Mouse (Mus musculus) ES-Bruce4 (cell line): ENCODE data around the gene Ftsj3. TPM values are rescaled to one million over a fixed set of nuclear protein-coding genes. Genes with fewer than 3 reads are reported as not detected.

Experiments used
- H3K27ac ChIP-seq: 2 replicates; pipeline ENCODE4 v1.5.1; 2012; ENCODE audit warnings: low read length, inconsistent platforms; ENCODE audit not compliant: insufficient read depth
- H3K27me3 ChIP-seq: 2 replicates; pipeline ENCODE4 v1.6.1; 2012; ENCODE audit warnings: mild to moderate bottlenecking, low read length, inconsistent platforms; ENCODE audit not compliant: control insufficient read depth, poor library complexity, insufficient read depth, severe bottlenecking
- H3K36me3 ChIP-seq: 2 replicates; pipeline ENCODE4 v1.6.1; 2012; ENCODE audit warnings: inconsistent platforms, mild to moderate bottlenecking, low read length, moderate library complexity; ENCODE audit not compliant: control insufficient read depth, poor library complexity, insufficient read depth, severe bottlenecking
- H3K4me1 ChIP-seq: one replicate; pipeline ENCODE4 v1.8.1; 2011; ENCODE audit warnings: low read length; ENCODE audit not compliant: control insufficient read depth, insufficient read depth
- H3K4me3 ChIP-seq: 2 replicates; pipeline ENCODE4 v1.5.1; 2011; ENCODE audit warnings: low read depth, mild to moderate bottlenecking, low read length
- H3K9ac ChIP-seq: 2 replicates; pipeline ENCODE4 v1.6.1; 2012; ENCODE audit warnings: low read depth, mild to moderate bottlenecking, inconsistent platforms; ENCODE audit not compliant: poor library complexity, severe bottlenecking
- H3K9me3 ChIP-seq: replicated peaks from 2 replicates; pipeline ENCODE4 v1.6.1; 2012; ENCODE audit warnings: mild to moderate bottlenecking, low read length, inconsistent platforms; ENCODE audit not compliant: control insufficient read depth, poor library complexity, insufficient read depth, severe bottlenecking
- CTCF ChIP-seq: IDR thresholded peaks from one replicate; pipeline ENCODE4 v1.8.1; 2011; ENCODE audit warnings: low read depth, low read length
- EP300 ChIP-seq: IDR thresholded peaks from 2 replicates; pipeline ENCODE4 v1.6.1; 2011; ENCODE audit warnings: low read depth, low read length; ENCODE audit not compliant: insufficient read depth
- POLR2A ChIP-seq: IDR thresholded peaks from one replicate; pipeline ENCODE4 v1.8.1; 2011; ENCODE audit warnings: low read length; ENCODE audit not compliant: insufficient read depth
- polyA plus RNA-seq: library from polyadenylated mRNA; stranded (reverse); fragments of >200 nt; gene quantifications from 2 replicates; pipeline ENCODE4 v1.2.4, GENCODE M21; 2011; ENCODE audit warnings: low read depth; ENCODE audit not compliant: missing spikeins, insufficient read depth, insufficient read length

Gene Ftsj3
- polyA plus RNA-seq, 1 experiment = 156 TPM

DNA sequence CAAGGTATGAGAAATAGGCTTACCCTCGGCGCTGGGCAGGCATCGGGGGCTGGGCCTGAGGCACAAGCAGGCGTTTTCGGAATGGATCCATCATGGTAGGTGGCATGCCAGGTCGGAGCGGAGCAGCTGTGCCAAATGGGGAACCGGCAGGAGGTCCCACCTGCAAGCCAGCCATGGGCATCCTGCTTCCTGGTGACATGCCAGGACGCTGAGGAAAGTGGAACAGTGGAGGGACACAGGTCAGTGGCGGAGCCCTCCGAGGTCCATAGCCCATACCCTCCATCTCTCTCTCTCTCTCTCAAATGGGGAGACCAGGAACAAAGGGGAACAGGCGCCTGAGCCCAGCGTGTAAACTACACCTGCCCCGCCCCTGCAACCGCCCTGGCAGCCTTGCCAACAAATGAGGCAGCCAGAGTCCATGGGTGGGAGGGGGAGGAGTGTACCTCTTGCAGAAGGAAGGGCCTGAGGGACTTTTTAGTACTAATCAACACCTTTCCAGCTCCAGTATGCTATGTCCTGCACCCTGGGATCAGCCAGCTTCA is 11.5 kb upstream of the Ftsj3 start:
- H3K27me3 ChIP-seq = no peaks in the 10 kb centered on the region
- peaks cover 38% of the 10 kb centered on the region for H3K36me3 ChIP-seq
- no peak overlapping the region for H3K4me3 ChIP-seq
- no peak overlapping the region for H3K27ac ChIP-seq
- H3K9ac ChIP-seq = no peak overlapping the region
- no peak for TF ChIP-seq CTCF
- no peak for TF ChIP-seq EP300
- no peak for TF ChIP-seq POLR2A
- H3K9me3 ChIP-seq = no peaks in the 10 kb centered on the region
- H3K4me1 ChIP-seq = no peaks in the 10 kb centered on the region

DNA sequence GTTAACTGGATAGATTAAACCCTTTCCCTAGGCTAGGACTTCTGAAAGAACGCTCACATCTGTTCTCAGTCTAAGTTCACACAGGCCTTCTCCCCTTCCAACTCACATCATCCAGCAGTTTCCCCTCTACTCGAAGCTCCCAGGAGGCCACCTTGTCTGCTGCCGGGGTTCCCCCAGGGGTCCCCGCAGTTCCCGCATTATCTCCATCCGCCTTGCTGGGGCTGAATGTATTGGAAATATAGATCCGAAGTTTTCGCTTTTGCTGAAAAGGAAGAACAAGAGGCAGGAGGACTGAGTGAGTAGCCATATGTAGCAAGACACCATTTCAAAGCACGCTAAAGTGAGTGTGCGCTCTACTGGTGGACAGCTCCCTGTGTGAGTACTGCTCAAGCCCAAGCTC is 10.6 kb upstream of the Ftsj3 start:
- H3K27ac ChIP-seq = no peak overlapping the region
- H3K4me3 ChIP-seq = no peak overlapping the region
- H3K9ac ChIP-seq = no peak overlapping the region
- no peaks in the 10 kb centered on the region for H3K27me3 ChIP-seq
- TF ChIP-seq EP300 (no peak), POLR2A (no peak), CTCF (no peak)
- H3K9me3 ChIP-seq = no peaks in the 10 kb centered on the region
- no peaks in the 10 kb centered on the region for H3K4me1 ChIP-seq
- H3K36me3 ChIP-seq = peaks cover 48% of the 10 kb centered on the region

DNA sequence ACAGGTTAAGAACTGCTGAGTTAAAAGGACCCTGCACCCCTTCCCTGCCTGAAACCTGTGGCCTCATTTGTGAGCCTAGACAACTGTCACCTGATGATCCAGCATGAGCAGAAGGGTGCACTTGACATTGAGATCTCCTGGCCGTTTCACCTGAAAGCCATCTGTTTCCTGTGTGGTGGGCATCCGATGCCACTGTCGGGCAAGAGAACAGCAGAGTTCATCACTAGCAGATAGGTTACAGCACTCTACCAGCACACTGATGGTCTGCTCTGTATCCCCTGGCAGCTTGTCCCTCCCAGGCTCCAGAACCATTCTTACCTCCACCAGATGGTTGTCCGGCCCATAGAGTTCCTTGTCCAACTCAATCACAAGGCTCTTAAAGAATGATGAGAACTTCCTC is 9.7 kb upstream of the Ftsj3 start:
- Histone ChIP-seq H3K27me3 (no peaks in the 10 kb centered on the region), H3K36me3 (peaks cover 56% of the 10 kb centered on the region)

DNA sequence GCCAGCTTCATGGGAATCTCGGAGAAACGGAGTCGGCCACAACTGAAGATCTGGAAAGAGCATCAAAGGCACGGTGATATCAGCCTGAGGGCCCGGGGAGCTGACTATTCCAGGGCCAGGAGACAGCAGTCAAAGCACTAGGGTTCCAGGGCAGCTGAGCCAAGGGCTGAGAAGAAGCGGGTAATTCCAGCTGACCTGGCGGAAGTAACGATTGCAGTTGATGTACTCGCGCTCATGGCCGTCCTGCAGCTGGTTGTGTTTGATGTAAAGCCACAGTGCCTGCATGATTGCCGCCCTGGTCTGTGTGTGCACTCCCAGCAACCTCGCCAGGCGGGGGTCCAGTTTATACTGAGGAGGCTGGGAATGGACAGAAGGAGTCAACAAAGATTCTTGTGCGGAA is 9.1 kb upstream of the Ftsj3 start:
- Histone ChIP-seq H3K9ac (no peak overlapping the region), H3K27ac (no peak overlapping the region), H3K4me3 (no peak overlapping the region), H3K4me1 (no peaks in the 10 kb centered on the region), H3K36me3 (peaks cover 56% of the 10 kb centered on the region), H3K9me3 (no peaks in the 10 kb centered on the region), H3K27me3 (no peaks in the 10 kb centered on the region)
- TF ChIP-seq CTCF (no peak), EP300 (no peak), POLR2A (no peak)

More for the DNA sequence above, 9.7 kb upstream of the Ftsj3 start:
- H3K9ac ChIP-seq = no peak overlapping the region
- no peaks in the 10 kb centered on the region for H3K4me1 ChIP-seq
- no peak overlapping the region for H3K4me3 ChIP-seq
- TF ChIP-seq POLR2A (no peak), EP300 (no peak), CTCF (no peak)
- no peaks in the 10 kb centered on the region for H3K9me3 ChIP-seq
- H3K27ac ChIP-seq = no peak overlapping the region

DNA sequence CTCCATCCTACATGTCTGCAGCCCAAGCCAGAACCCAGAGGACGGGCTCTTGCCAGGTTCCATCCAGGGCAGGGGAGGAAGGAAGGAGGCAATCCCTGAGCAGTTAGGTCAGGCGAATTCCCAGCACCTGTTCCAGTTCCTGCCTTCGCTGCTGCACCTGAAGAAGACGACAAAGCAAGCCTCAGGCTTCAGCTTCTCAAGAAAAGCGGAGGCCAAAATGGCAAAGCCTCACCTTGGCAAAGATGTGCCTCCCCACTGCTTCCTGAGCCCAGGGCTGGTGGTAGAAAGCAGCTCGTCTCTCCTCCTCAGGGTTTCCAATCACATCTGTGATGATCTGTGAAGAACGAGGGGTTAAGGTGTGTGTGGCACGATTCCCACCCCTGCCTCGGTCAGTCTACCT is 8.1 kb upstream of the Ftsj3 start:
- no peak for TF ChIP-seq CTCF
- TF ChIP-seq POLR2A = no peak
- no peak for TF ChIP-seq EP300
- no peaks in the 10 kb centered on the region for H3K27me3 ChIP-seq
- H3K9me3 ChIP-seq = no peaks in the 10 kb centered on the region
- no peaks in the 10 kb centered on the region for H3K4me1 ChIP-seq
- H3K27ac ChIP-seq = no peak overlapping the region
- peaks cover 59% of the 10 kb centered on the region for H3K36me3 ChIP-seq
- H3K4me3 ChIP-seq = no peak overlapping the region
- H3K9ac ChIP-seq = no peak overlapping the region

DNA sequence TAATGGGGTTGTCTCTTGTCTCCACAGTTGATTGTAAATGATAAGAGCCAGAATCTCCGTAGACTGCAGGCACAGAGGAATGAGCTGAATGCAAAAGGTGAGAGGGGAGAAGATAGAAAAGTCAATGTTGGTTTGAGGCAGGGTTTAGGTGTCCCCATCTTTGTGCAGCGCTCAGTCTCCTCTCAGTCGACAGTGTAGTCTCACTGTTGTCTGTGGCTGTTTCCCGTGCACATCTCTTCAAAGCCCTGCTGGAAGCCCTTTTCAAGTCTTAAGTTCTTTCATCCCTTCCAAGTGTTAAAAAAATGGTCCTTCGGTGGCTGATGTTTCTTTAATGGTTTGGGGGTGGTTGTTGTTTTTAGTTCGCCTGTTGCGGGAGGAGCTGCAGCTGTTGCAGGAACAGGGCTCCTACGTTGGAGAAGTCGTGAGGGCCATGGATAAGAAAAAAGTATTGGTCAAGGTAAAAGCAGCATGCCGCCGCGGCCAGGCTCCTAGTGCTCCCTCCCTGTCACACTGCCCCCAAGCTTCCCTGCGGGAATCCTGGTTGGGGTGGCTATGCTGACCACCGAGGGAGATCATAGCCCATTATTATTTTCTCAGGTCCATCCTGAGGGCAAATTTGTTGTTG is 5.1 kb upstream of the Ftsj3 start:
- H3K9me3 ChIP-seq = no peaks in the 10 kb centered on the region
- no peak overlapping the region for H3K27ac ChIP-seq
- no peak overlapping the region for H3K4me3 ChIP-seq
- no peaks in the 10 kb centered on the region for H3K27me3 ChIP-seq
- H3K4me1 ChIP-seq = no peaks in the 10 kb centered on the region
- no peak for TF ChIP-seq EP300
- TF ChIP-seq CTCF = no peak
- no peak for TF ChIP-seq POLR2A
- no peak overlapping the region for H3K9ac ChIP-seq
- peaks cover 61% of the 10 kb centered on the region for H3K36me3 ChIP-seq
